Mouse (Mus musculus): ENCODE measurements around the gene Flot1. TPM values are rescaled to one million over a fixed set of nuclear protein-coding genes. Genes with fewer than 3 reads are reported as not detected.

Gene Flot1
- polyA plus RNA-seq, 1 experiment from 2014 or later = 49.4 TPM

DNA sequence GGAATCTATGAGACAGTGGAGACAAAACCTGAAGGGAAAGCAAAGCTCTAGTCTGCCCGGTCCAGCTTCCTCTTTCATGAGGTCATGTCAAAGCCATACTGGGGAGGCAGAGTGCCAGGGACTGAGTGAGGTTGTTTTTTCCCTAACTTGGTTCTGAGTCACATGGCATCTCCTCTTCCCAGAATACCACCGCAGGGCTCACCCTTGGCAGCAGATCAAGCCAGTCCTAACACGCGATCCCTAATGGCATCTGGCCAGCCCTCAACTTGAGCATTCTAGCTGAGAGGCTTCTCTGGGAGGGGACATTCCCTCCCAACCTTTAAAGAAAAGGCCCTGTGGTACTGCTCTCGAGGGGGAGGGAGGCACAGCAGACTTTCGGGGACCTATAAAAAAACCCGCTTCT lies 9.8 kb upstream of the Flot1 start:
- WGBS = 40% methylated on average over 7 of the region's 7 CpGs
- ATAC-seq = peak; percentile 62
- peak overlapping the region; percentile 68 for H3K27ac ChIP-seq
- H3K4me3 ChIP-seq (replicated peaks) = no peak overlapping the region
- H3K27me3 ChIP-seq (replicated peaks) = no peaks in the 10 kb centered on the region
- no peak overlapping the region for H3K4me2 ChIP-seq (replicated peaks)
- H3K4me1 ChIP-seq (replicated peaks) = peaks cover 29% of the 10 kb centered on the region
- no peaks in the 10 kb centered on the region for H3K36me3 ChIP-seq
- no peak overlapping the region for H3K9ac ChIP-seq
- no peaks in the 10 kb centered on the region for H3K9me3 ChIP-seq

- Histone ChIP-seq H3K9me3 (no peaks in the 10 kb centered on the region), H3K4me2 (replicated peaks) (no peak overlapping the region), H3K4me3 (replicated peaks) (no peak overlapping the region), H3K27ac (peak overlapping the region; percentile 68), H3K36me3 (no peaks in the 10 kb centered on the region), H3K27me3 (replicated peaks) (no peaks in the 10 kb centered on the region), H3K4me1 (replicated peaks) (peaks cover 29% of the 10 kb centered on the region), H3K9ac (no peak overlapping the region)
- ATAC-seq = peak; percentile 4; the same call in 1 of the 2 replicates
- WGBS = 69% methylated on average over 7 of the region's 7 CpGs
These were observed 9.4 kb upstream of the Flot1 start for GRCm38 (mm10) chr17:35813653-35814052.

DNA sequence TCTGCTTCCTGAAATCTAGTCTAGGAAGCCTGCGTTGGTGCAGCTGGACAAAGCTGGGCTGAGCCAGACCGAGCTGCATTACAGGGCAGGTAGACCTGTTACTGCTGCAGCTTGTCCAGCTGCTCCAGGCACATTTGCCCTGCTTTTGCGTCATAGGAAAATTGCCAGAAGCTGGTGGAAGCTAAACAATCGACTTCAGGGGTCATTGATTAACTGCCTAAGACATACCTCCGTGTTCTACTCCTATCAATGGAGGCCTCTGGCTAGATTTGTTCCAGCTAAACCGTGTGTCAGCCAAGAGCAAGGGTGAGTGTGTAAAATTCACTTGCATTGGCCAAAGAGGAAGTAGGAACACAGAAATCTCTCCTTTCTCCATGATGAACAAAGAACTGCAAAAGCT lies 8.4 kb upstream of the Flot1 start:
- peak; percentile 21; the same call in 1 of the 2 replicates for ATAC-seq
- no peaks in the 10 kb centered on the region for H3K9me3 ChIP-seq
- 19% methylated on average over 6 of the region's 6 CpGs for WGBS
- no peaks in the 10 kb centered on the region for H3K27me3 ChIP-seq (replicated peaks)
- H3K4me1 ChIP-seq (replicated peaks) = peaks cover 29% of the 10 kb centered on the region
- H3K4me2 ChIP-seq (replicated peaks) = no peak overlapping the region
- no peak overlapping the region for H3K4me3 ChIP-seq (replicated peaks)
- H3K27ac ChIP-seq = peak overlapping the region; percentile 74
- no peaks in the 10 kb centered on the region for H3K36me3 ChIP-seq
- H3K9ac ChIP-seq = no peak overlapping the region

- Histone ChIP-seq H3K36me3 (no peaks in the 10 kb centered on the region), H3K4me2 (replicated peaks) (peak overlapping the region; percentile 15; the same call in 1 of the 2 replicates), H3K4me3 (replicated peaks) (no peak overlapping the region), H3K27ac (peak overlapping the region; percentile 53; the same call in 1 of the 2 replicates), H3K27me3 (replicated peaks) (no peaks in the 10 kb centered on the region), H3K4me1 (replicated peaks) (peaks cover 30% of the 10 kb centered on the region), H3K9me3 (no peaks in the 10 kb centered on the region), H3K9ac (no peak overlapping the region)
- ATAC-seq = peak; percentile 67
- WGBS = 41% methylated on average over 7 of the region's 7 CpGs
These were observed 7.2 kb upstream of the Flot1 start for GRCm38 (mm10) chr17:35815836-35816235.

DNA sequence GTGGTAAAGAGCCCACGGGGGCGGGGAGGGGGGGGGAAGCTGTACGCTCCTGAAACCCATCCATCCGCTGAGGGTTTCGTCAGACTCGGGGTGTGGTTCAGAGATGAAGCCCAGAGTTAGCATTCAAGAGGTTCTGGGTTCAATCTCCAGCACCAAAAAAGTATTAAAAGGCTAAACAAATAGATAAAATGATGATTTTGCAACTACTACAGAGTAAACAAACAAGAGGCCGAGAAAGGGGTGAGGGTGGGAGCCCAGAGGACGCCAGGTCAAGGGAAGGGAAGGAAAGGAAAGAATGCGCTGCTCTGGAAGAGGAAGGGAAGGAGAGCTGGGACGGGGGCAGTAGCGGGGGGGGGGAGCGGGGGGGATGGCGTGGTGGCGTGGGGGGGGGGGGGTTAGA lies 6.3 kb upstream of the Flot1 start:
- no peak for ATAC-seq
- WGBS = 30% methylated on average over 13 of the region's 14 CpGs
- H3K27ac ChIP-seq = no peak overlapping the region

GRCm38 (mm10) chr17:35817226-35817625 lies 5.8 kb upstream of the Flot1 start:
- no peak for ATAC-seq
- Histone ChIP-seq H3K27ac (no peak overlapping the region), H3K9ac (no peak overlapping the region), H3K4me3 (replicated peaks) (no peak overlapping the region), H3K4me1 (replicated peaks) (peaks cover 34% of the 10 kb centered on the region), H3K27me3 (replicated peaks) (no peaks in the 10 kb centered on the region), H3K4me2 (replicated peaks) (no peak overlapping the region), H3K36me3 (no peaks in the 10 kb centered on the region), H3K9me3 (no peaks in the 10 kb centered on the region)
- WGBS = 65% methylated on average over 10 of the region's 10 CpGs

More for the DNA sequence above, 6.3 kb upstream of the Flot1 start:
- Histone ChIP-seq H3K9ac (no peak overlapping the region), H3K36me3 (no peaks in the 10 kb centered on the region), H3K9me3 (no peaks in the 10 kb centered on the region), H3K4me2 (replicated peaks) (no peak overlapping the region), H3K4me3 (replicated peaks) (no peak overlapping the region), H3K4me1 (replicated peaks) (peaks cover 34% of the 10 kb centered on the region), H3K27me3 (replicated peaks) (no peaks in the 10 kb centered on the region)

GRCm38 (mm10) chr17:35820111-35820510 lies 2.9 kb upstream of the Flot1 start:
- H3K4me3 ChIP-seq (replicated peaks) = no peak overlapping the region
- H3K36me3 ChIP-seq = no peaks in the 10 kb centered on the region
- H3K4me1 ChIP-seq (replicated peaks) = peaks cover 32% of the 10 kb centered on the region
- 79% methylated on average over 5 of the region's 5 CpGs for WGBS
- no peak overlapping the region for H3K9ac ChIP-seq
- H3K9me3 ChIP-seq = no peaks in the 10 kb centered on the region
- H3K27me3 ChIP-seq (replicated peaks) = no peaks in the 10 kb centered on the region
- no peak overlapping the region for H3K27ac ChIP-seq
- ATAC-seq = no peak
- H3K4me2 ChIP-seq (replicated peaks) = no peak overlapping the region

DNA sequence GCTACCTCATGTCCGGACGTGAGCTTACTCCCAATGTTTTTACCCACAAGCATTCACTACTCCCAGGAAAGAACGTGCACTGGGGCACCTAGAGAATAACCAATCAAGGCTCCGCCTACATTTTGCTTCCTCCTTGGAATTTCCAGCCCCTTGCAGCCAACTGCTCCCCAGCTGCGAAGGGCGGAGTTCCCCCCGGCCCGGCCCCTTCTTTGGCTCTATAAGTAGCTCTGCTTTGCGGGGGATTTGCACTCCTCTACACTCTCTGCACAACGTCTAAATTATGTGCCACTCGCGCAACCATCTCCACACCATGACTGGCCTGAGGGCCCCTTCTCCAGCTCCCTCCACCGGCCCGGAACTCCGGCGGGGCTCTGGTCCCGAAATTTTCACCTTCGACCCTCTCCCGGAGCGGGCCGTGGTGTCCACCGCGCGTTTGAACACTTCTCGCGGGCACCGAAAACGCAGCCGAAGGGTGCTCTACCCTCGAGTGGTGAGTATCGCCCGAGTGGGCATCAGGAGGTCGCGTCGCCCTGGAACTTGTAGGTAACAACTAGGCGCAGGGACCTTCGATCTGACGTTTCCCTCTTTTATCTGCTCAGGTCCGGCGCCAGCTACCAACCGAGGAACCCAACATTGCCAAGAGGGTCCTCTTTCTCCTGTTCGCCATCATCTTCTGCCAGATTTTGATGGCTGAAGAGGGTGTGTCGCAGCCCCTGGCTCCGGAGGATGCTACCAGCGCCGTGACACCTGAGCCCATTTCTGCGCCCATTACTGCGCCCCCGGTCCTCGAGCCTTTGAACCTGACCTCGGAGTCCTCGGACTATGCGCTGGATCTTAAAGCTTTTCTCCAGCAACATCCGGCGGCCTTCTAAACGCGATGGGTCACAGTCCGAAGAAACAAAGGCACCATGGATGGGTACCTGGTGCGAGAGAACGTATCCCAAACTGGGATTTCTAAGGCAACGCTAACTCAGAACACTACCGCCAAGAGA lies 1.3 kb upstream of the Flot1 start, which contains the start of gene Ier3:
Ier3 (plus strand) TSS at position 246 of the 992 bp plus-strand sequence.
- under 1% methylated on average over 62 of the region's 62 CpGs for WGBS
- peak; percentile 66 for ATAC-seq
- no peaks in the 10 kb centered on the region for H3K27me3 ChIP-seq (replicated peaks)

DNA sequence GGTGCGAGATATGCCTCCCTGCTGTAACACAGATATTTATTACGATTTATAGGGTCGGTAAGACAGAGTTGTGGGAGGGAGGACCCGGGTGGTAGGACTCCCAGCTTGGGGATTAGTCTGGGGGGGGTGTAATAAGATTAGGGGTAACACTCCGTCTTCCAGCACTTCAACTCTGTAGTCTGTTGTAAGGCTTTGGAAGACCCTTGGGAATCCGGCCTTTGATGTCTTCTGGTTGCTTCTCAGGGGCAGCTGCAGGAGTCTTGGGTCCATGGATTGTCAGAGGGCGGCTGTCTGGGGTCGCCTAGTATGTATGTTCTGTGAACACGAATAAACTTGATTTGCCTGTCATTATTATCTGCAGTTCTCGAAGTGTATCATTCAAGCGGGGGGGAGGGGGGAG lies 466 bp upstream of the Flot1 start:
- Histone ChIP-seq H3K4me3 (replicated peaks) (peak overlapping the region; percentile 74), H3K27me3 (replicated peaks) (no peaks in the 10 kb centered on the region), H3K9ac (peak overlapping the region; percentile 80), H3K4me1 (replicated peaks) (peaks cover 19% of the 10 kb centered on the region), H3K9me3 (no peaks in the 10 kb centered on the region), H3K36me3 (0 out of 2 replicates have a peak, but pooled peaks cover 3% of the 10 kb centered on the region), H3K27ac (peak overlapping the region; percentile 65), H3K4me2 (replicated peaks) (peak overlapping the region; percentile 91)
- 2% methylated on average over 11 of the region's 11 CpGs for WGBS
- ATAC-seq = peak; percentile 1; the same call in 1 of the 2 replicates

More for the DNA sequence above, 1.3 kb upstream of the Flot1 start, which contains the start of gene Ier3:
- H3K9me3 ChIP-seq = no peaks in the 10 kb centered on the region
- peaks cover 22% of the 10 kb centered on the region for H3K4me1 ChIP-seq (replicated peaks)
- peak within 1 kb of the TSS; percentile 74 for H3K4me3 ChIP-seq (replicated peaks)
- H3K4me2 ChIP-seq (replicated peaks) = peak within 1 kb of the TSS; percentile 91
- peak within 1 kb of the TSS; percentile 65 for H3K27ac ChIP-seq
- peak within 1 kb of the TSS; percentile 80 for H3K9ac ChIP-seq
- no peaks in the 10 kb centered on the region for H3K36me3 ChIP-seq

GRCm38 (mm10) chr17:35824402-35824801 lies 1.4 kb downstream of the Flot1 start:
- WGBS = 64% methylated on average over 7 of the region's 7 CpGs
- Histone ChIP-seq H3K9ac (no peak overlapping the region), H3K4me2 (replicated peaks) (peak overlapping the region; percentile 91), H3K27me3 (replicated peaks) (no peaks in the 10 kb centered on the region), H3K4me1 (replicated peaks) (peaks cover 19% of the 10 kb centered on the region), H3K4me3 (replicated peaks) (0 out of 2 replicates have a peak overlapping the region, but pooled peaks have one; percentile 74), H3K36me3 (0 out of 2 replicates have a peak, but pooled peaks cover 6% of the 10 kb centered on the region), H3K9me3 (no peaks in the 10 kb centered on the region), H3K27ac (no peak overlapping the region)
- ATAC-seq = no peak

- Histone ChIP-seq H3K36me3 (0 out of 2 replicates have a peak, but pooled peaks cover 6% of the 10 kb centered on the region), H3K27me3 (replicated peaks) (no peaks in the 10 kb centered on the region), H3K4me2 (replicated peaks) (no peak overlapping the region), H3K9ac (no peak overlapping the region), H3K4me3 (replicated peaks) (no peak overlapping the region), H3K27ac (no peak overlapping the region), H3K4me1 (replicated peaks) (peaks cover 25% of the 10 kb centered on the region), H3K9me3 (no peaks in the 10 kb centered on the region)
- ATAC-seq = no peak
- WGBS = 90% methylated on average over 13 of the region's 13 CpGs
These were observed 2.2 kb downstream of the Flot1 start for GRCm38 (mm10) chr17:35825109-35825850.

- Histone ChIP-seq H3K4me1 (replicated peaks) (peaks cover 14% of the 10 kb centered on the region), H3K9me3 (no peaks in the 10 kb centered on the region), H3K27me3 (replicated peaks) (no peaks in the 10 kb centered on the region), H3K4me3 (replicated peaks) (0 out of 2 replicates have a peak overlapping the region, but pooled peaks have one; percentile 0), H3K9ac (no peak overlapping the region), H3K4me2 (replicated peaks) (peak overlapping the region; percentile 42), H3K36me3 (peaks cover 25% of the 10 kb centered on the region), H3K27ac (no peak overlapping the region; the same call in 1 of the 2 replicates)
- under 1% methylated on average over 21 of the region's 21 CpGs for WGBS
- ATAC-seq = peak; percentile 91
These were observed 6.7 kb downstream of the Flot1 start for GRCm38 (mm10) chr17:35829737-35830136.
